Mouse (Mus musculus): Measurements from ENCODE around the gene Thy1. TPM values are rescaled to one million over a fixed set of nuclear protein-coding genes. Genes with fewer than 3 reads are reported as not detected.
A peak's percentile ranks its signal among the peaks of the same experiment; 100 is the strongest.

The Thy1 gene
- total and polyA plus RNA-seq, 3 experiments, result 6.6 to 32.3 (median 15.5) TPM

DNA sequence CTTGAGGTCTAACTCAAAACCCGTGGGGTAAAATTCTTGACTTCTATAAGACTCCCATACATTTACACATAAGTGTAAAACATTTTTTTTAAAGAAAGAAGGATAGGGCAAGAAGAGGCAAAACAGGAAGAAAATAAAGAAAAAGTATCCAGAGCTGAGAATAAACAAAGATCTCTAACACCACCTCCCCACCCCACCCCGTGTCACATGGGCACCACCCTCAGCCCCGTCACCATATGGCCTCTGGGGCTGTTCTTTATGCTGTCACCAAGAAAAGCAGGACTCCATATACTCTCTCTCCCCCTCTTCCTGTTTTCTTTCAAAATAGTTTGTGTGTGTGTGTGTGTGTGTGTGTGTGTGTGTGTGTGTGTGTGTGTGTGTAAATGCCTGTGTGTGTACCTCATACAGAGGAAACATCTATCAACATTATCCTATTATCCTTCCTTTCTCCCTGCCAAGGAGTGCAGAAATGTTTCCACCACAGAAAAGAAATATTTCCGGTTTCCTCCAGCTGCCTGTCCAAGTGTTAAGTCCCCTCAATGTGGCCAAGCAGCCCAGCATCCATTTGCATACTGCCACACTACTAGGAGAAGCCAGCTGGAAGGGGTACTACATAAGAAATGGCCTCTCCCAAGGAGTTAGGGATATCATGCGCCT, 13.5 kb upstream of the Thy1 start:
- Histone ChIP-seq H3K27me3 (ENCODE audit: control insufficient read depth, insufficient read depth, low read length) (no peaks in the 10 kb centered on the region), H3K4me3 (no peak overlapping the region), H3K27ac (no peak overlapping the region), H3K79me2 (replicated peaks; ENCODE audit: control insufficient read depth, insufficient read depth, low read length) (no peaks in the 10 kb centered on the region), H3K9ac (ENCODE audit: low read depth, low read length) (no peak overlapping the region), H3K4me1 (ENCODE audit: control insufficient read depth, insufficient read depth, low read length) (no peaks in the 10 kb centered on the region), H3K36me3 (ENCODE audit: control insufficient read depth, insufficient read depth, low read length) (no peaks in the 10 kb centered on the region)
- DNase-seq, result no peak
- intact Hi-C loops (cut with DNase I), result no loop called here
- 33% methylated on average over 5 of the region's 5 CpGs for WGBS
- no peak for TF ChIP-seq CTCF (IDR thresholded peaks at IDR 0.05)
- TF ChIP-seq POLR2A (IDR thresholded peaks at IDR 0.05; ENCODE audit: insufficient read depth, low read depth, low read length), result no peak
- TF ChIP-seq EP300 (IDR thresholded peaks at IDR 0.05; ENCODE audit: insufficient read depth, low read depth, low read length), result no peak

DNA sequence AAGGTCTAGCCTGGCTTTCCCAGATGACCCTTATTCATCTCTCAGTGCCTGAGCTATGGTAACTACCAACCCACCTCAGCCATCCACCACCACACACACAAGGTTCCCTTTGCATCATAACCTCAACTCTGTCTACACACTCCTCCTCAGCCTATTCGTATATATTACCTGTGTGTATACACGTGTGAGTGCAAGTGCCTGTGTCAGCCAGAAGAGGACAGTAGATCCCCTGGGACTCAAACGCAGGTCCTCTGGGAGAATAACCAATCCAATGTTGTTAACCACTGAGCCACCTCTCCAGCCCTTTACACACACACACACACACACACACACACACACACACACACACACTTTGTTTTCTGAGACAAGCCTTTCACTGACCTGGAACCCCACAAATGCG, 12.5 kb upstream of the Thy1 start:
- TF ChIP-seq EP300 (IDR thresholded peaks at IDR 0.05; ENCODE audit: insufficient read depth, low read depth, low read length) (no peak), CTCF (IDR thresholded peaks at IDR 0.05) (peak; percentile 22; the same call in 1 of the 2 replicates)
- H3K9ac ChIP-seq (ENCODE audit: low read depth, low read length), result no peak overlapping the region
- no peak overlapping the region for H3K27ac ChIP-seq
- H3K4me1 ChIP-seq (ENCODE audit: control insufficient read depth, insufficient read depth, low read length), result no peaks in the 10 kb centered on the region
- WGBS, result 91% methylated on average over 4 of the region's 4 CpGs
- no peak overlapping the region for H3K4me3 ChIP-seq
- no peaks in the 10 kb centered on the region for H3K27me3 ChIP-seq (ENCODE audit: control insufficient read depth, insufficient read depth, low read length)
- intact Hi-C loops (cut with DNase I), result no loop called here
- H3K79me2 ChIP-seq (replicated peaks; ENCODE audit: control insufficient read depth, insufficient read depth, low read length), result no peaks in the 10 kb centered on the region
- no peaks in the 10 kb centered on the region for H3K36me3 ChIP-seq (ENCODE audit: control insufficient read depth, insufficient read depth, low read length)
- no peak for DNase-seq

DNA sequence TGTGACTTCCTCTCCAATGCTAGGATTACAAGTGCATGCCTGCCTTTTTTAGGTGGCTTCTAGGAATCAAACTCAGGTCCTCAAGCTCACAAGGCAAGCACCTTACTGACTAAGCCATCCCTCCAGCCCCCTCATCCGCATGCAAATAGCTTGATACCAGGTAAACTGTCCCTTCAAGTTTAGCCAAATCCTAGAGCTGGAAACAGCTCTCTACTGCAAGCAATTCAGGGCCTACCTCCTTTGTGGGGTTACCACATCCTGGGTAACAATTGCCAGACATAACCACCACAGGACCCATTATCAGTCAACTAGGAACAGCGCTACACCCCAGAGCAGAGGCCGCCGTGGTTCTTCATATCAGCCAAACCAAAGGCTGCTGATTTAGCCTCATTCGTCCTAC, 12.1 kb upstream of the Thy1 start:
- no peak for DNase-seq
- Histone ChIP-seq H3K27me3 (ENCODE audit: control insufficient read depth, insufficient read depth, low read length) (no peaks in the 10 kb centered on the region), H3K27ac (no peak overlapping the region), H3K4me1 (ENCODE audit: control insufficient read depth, insufficient read depth, low read length) (no peaks in the 10 kb centered on the region), H3K36me3 (ENCODE audit: control insufficient read depth, insufficient read depth, low read length) (no peaks in the 10 kb centered on the region), H3K4me3 (no peak overlapping the region), H3K79me2 (replicated peaks; ENCODE audit: control insufficient read depth, insufficient read depth, low read length) (no peaks in the 10 kb centered on the region), H3K9ac (ENCODE audit: low read depth, low read length) (no peak overlapping the region)
- TF ChIP-seq POLR2A (IDR thresholded peaks at IDR 0.05; ENCODE audit: insufficient read depth, low read depth, low read length) (no peak), CTCF (IDR thresholded peaks at IDR 0.05) (no peak), EP300 (IDR thresholded peaks at IDR 0.05; ENCODE audit: insufficient read depth, low read depth, low read length) (no peak)
- intact Hi-C loops (cut with DNase I), result no loop called here
- WGBS, result 77% methylated on average over 5 of the region's 5 CpGs

DNA sequence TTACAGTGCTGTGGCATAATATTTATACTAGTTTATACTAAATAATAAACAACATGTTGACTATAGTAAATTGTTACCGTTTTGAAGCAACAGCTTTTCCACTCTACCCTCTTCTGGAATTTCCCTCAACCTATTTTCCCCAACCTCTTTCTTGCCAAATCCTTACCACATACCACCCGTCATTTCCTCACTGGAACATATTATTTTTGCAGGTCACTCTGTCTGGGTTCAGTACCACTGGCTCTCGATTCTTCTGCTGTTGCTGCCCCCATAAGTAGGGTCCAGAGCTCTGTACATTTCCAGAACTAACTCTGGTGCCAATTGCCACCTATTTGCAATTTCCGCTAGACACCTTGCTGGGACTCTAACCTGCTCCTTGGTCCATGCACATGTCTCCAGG, 11.2 kb upstream of the Thy1 start:
- TF ChIP-seq EP300 (IDR thresholded peaks at IDR 0.05; ENCODE audit: insufficient read depth, low read depth, low read length) (no peak), POLR2A (IDR thresholded peaks at IDR 0.05; ENCODE audit: insufficient read depth, low read depth, low read length) (no peak), CTCF (IDR thresholded peaks at IDR 0.05) (no peak)
- 60% methylated on average over 4 of the region's 4 CpGs for WGBS
- H3K4me1 ChIP-seq (ENCODE audit: control insufficient read depth, insufficient read depth, low read length), result no peaks in the 10 kb centered on the region
- no peak overlapping the region for H3K27ac ChIP-seq
- H3K36me3 ChIP-seq (ENCODE audit: control insufficient read depth, insufficient read depth, low read length), result no peaks in the 10 kb centered on the region
- H3K27me3 ChIP-seq (ENCODE audit: control insufficient read depth, insufficient read depth, low read length), result no peaks in the 10 kb centered on the region
- no peak overlapping the region for H3K9ac ChIP-seq (ENCODE audit: low read depth, low read length)
- intact Hi-C loops (cut with DNase I), result no loop called here
- no peaks in the 10 kb centered on the region for H3K79me2 ChIP-seq (replicated peaks; ENCODE audit: control insufficient read depth, insufficient read depth, low read length)
- DNase-seq, result no peak
- H3K4me3 ChIP-seq, result no peak overlapping the region

DNA sequence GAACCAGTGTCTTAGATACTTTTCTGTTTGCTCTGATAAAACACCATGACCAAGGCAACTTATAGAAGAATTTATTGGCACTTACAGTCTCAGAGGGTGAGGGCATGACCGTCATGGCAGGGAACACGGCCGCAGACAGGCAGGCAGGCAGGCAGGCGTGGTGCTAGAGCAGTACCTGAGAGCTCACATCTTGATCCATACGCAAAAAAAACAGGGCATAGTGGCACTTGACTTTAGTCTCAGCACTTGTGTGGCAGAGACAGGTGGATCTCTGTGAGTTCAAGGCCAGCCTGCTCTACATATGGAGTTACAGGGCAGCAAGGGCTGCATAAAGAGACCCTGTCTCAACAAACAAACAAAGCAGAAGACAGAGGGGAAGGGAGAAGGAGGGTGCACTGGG, 9.9 kb upstream of the Thy1 start:
- intact Hi-C loops (cut with DNase I), result no loop called here
- no peak for DNase-seq
- WGBS, result 89% methylated on average over 5 of the region's 5 CpGs

DNA sequence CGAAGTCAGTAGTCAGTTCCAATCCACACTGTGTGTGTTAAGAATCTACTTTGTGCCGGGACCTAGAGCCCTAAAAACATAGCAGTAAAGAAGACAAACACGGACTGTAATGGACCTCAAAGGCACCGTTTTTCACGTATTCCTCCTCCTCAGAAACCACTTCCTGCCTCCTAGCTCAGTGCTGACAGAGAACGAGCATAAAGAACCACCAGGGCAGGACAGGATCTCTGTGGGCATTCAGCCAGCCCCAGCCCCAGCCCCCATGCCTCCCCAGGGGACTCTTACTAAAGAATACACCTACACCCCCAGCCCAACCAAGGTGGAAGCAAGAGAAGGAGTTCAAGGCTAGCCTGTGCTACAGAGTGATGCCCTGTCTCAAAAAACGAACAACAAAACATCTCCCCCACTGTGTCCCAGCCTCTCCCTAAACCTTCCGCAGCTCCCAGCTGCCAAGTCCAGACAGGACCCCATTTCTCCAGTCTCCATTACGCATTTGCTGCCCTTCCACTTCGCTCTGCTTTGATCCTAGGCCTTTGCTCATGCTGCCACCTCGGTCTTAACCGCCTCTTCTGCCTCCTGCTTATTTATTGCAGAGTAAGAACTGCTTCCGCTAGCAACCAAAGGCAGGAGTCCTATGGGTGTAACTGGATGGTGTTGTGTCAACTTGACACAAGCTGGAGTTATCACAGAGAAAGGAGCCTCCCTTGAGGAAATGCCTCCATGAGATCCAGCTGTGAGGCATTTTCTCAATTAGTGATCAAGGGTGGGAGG, 9.0 kb upstream of the Thy1 start:
- DNase-seq, result no peak
- no peak overlapping the region for H3K9ac ChIP-seq (ENCODE audit: low read depth, low read length)
- no peaks in the 10 kb centered on the region for H3K4me1 ChIP-seq (ENCODE audit: control insufficient read depth, insufficient read depth, low read length)
- WGBS, result 63% methylated on average over 13 of the region's 13 CpGs
- H3K36me3 ChIP-seq (ENCODE audit: control insufficient read depth, insufficient read depth, low read length), result no peaks in the 10 kb centered on the region
- intact Hi-C loops (cut with DNase I), result no loop called here
- H3K27me3 ChIP-seq (ENCODE audit: control insufficient read depth, insufficient read depth, low read length), result no peaks in the 10 kb centered on the region
- H3K27ac ChIP-seq, result no peak overlapping the region
- H3K4me3 ChIP-seq, result no peak overlapping the region
- no peak for TF ChIP-seq CTCF (IDR thresholded peaks at IDR 0.05)
- TF ChIP-seq EP300 (IDR thresholded peaks at IDR 0.05; ENCODE audit: insufficient read depth, low read depth, low read length), result no peak
- no peak for TF ChIP-seq POLR2A (IDR thresholded peaks at IDR 0.05; ENCODE audit: insufficient read depth, low read depth, low read length)
- H3K79me2 ChIP-seq (replicated peaks; ENCODE audit: control insufficient read depth, insufficient read depth, low read length), result no peaks in the 10 kb centered on the region

More for the DNA sequence above, 9.9 kb upstream of the Thy1 start:
- Histone ChIP-seq H3K4me1 (ENCODE audit: control insufficient read depth, insufficient read depth, low read length) (no peaks in the 10 kb centered on the region), H3K79me2 (replicated peaks; ENCODE audit: control insufficient read depth, insufficient read depth, low read length) (no peaks in the 10 kb centered on the region), H3K9ac (ENCODE audit: low read depth, low read length) (no peak overlapping the region), H3K36me3 (ENCODE audit: control insufficient read depth, insufficient read depth, low read length) (no peaks in the 10 kb centered on the region), H3K27ac (no peak overlapping the region), H3K4me3 (no peak overlapping the region), H3K27me3 (ENCODE audit: control insufficient read depth, insufficient read depth, low read length) (no peaks in the 10 kb centered on the region)
- TF ChIP-seq EP300 (IDR thresholded peaks at IDR 0.05; ENCODE audit: insufficient read depth, low read depth, low read length) (no peak), CTCF (IDR thresholded peaks at IDR 0.05) (no peak), POLR2A (IDR thresholded peaks at IDR 0.05; ENCODE audit: insufficient read depth, low read depth, low read length) (no peak)
